Mouse (Mus musculus) liver, embryonic 14 days (tissue): ENCODE measurements around the gene Olfr393. TPM values are rescaled to one million over a fixed set of nuclear protein-coding genes. Genes with fewer than 3 reads are reported as not detected.

Experiments
- polyA plus RNA-seq: library from polyadenylated mRNA; depleted of rRNA; stranded (reverse); fragments of >200 nt; gene quantifications from 2 replicates; pipeline ENCODE4 v1.2.3, GENCODE M21; 2012; rRNA removed

The Olfr393 gene
- not detected in 2 replicates for polyA plus RNA-seq

DNA sequence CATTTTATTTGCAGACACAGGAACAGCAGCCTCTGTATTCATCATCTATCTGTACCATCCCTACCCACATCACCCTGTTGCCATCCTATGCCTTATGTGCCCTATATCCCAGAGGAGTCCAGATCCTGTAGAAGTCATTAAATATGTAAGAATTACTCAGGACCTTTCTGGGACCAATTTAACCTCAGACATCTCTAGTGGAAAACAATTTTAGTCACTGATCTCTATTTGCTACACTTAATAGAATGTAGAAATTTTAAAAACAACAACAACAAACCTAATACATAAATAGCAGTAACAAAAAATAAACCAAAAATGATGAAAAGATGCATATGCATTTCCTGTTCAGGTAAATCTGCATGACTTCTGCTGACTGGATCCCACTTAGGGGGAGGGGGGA, at the start of gene Olfr393:
Olfr393 (minus strand) TSS at position 101 of the 400 bp plus-strand sequence.

DNA sequence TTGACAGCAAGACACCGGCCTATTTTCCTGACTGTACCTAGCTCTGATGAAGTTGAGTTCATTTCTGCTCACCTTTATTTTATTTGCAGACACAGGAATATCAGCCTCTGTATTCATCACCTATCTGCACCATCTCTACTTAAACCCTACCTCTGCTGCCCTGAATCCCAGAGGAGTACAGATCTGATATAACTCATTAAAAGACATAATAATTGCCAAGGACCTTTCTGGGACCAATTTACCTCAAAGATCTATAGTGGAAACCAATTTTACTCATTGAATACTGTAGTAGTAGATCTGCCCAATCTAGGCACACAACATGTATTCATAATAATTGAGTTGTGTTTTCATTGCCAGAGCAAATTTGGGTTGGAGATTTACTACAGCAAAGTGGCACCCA, 39.4 kb upstream of the Olfr393 start, which contains the start of gene Olfr394:
Olfr394 (minus strand) TSS at position 101 of the 400 bp plus-strand sequence.

DNA sequence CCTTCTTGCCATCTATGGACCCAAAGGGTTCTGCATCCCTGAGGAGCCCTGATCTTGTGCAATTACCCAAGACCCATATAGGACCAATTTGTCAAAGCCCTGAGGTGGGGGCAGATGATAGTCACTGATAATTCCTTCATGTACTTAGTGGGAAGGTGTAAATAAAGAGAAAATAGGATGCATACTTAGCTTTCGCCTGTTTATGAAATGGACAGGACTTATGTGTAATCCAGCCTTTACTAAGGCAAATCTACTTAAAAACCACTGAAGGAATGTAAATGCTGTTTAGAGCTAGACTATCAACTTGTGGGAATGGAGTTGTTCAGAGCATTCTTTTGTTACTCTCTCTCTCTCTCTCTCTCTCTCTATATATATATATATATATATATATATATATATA, 34.3 kb downstream of the Olfr393 start, which contains the start of gene Olfr392:
Olfr392 (minus strand) TSS at position 101 of the 400 bp plus-strand sequence.

GRCm38 (mm10) chr11:73802952-73803351, 48.3 kb downstream of the Olfr393 start, which contains the start of gene Olfr391-ps:
Gene Olfr391-ps, minus strand, starts transcription at chr11:73803052.

Other genes starting within 250 kb of the Olfr393 start
- not detected in 2 replicates for gene Zfp735, start 162.7 kb downstream of the Olfr393 start, polyA plus RNA-seq
- not detected in 2 replicates for gene Olfr389, start 70.7 kb downstream of the Olfr393 start, polyA plus RNA-seq
- gene Olfr390, start 68.5 kb downstream of the Olfr393 start, polyA plus RNA-seq = not detected in 2 replicates
- not detected in 2 replicates for gene Olfr391-ps, start 48.4 kb downstream of the Olfr393 start, polyA plus RNA-seq
- not detected in 2 replicates for gene Olfr392, start 34.4 kb downstream of the Olfr393 start, polyA plus RNA-seq
- not detected in 2 replicates for gene Olfr394, start 39.3 kb upstream of the Olfr393 start, polyA plus RNA-seq
- gene Olfr395, start 57.8 kb upstream of the Olfr393 start, polyA plus RNA-seq = not detected in 2 replicates
- not detected in 2 replicates for gene Olfr23, start 85.2 kb upstream of the Olfr393 start, polyA plus RNA-seq
- gene Olfr397, start 109.4 kb upstream of the Olfr393 start, polyA plus RNA-seq = not detected in 2 replicates
- gene Olfr398, start 139.0 kb upstream of the Olfr393 start, polyA plus RNA-seq = not detected in 2 replicates
- not detected in 2 replicates for gene Olfr139, start 205.1 kb upstream of the Olfr393 start, polyA plus RNA-seq
- not detected in 2 replicates for gene Olfr399, start 205.2 kb upstream of the Olfr393 start, polyA plus RNA-seq
- not detected in 2 replicates for gene Zfp616, start 218.5 kb upstream of the Olfr393 start, polyA plus RNA-seq